12 mouse cellular contexts compared by ENCODE assay signal in the genomic region with DNA sequence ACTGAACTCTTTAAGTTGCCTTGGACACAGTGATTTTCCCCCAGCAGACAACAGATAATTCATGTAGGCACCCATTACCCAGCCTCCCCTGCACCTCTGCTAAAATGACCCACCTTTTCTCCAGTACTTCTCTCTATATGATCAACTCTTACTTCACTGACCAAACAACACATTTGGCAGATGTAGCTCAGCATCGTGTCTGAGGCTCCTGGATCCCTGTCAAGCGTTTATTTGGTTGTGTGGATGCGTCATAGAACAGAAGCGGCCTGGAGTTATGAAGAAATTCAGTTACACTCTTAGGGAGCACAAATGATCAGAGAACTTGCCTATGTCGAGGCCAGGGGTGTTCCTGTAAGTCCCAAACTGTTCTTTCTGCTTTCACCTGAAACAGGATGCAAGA.
"Had no signal": no experiment of that assay in that cellular context is flagged by ENCODE, and none has a peak within 500 bp of the region (broad histone marks: within the 10 kb centered on the region; RNA-seq: fewer than 3 reads in every experiment).

No protein-coding gene starts in this region.

- DNase-seq: left cerebral cortex, postnatal 4 days; liver; liver, embryonic 13.5 days; liver, postnatal 0 days; lung, adult 18-20 months; lung, adult 2 months; lung, embryonic 14.5 days; lung, postnatal 10 days; lung, postnatal 14 days; lung, postnatal 36 days; lung, postnatal 4 days; midbrain, embryonic 14.5 days had no signal
